Mouse (Mus musculus): ENCODE results near the gene Doc2g.

Gene Doc2g

GRCm38 (mm10) chr19:4055216-4055946 is 52.3 kb downstream of the Doc2g start:
- DNase-seq = no peak

- no peak for DNase-seq
These were observed 53.0 kb downstream of the Doc2g start for GRCm38 (mm10) chr19:4055947-4056693.
